12 mouse cellular contexts compared by ENCODE assay signal in the genomic region with DNA sequence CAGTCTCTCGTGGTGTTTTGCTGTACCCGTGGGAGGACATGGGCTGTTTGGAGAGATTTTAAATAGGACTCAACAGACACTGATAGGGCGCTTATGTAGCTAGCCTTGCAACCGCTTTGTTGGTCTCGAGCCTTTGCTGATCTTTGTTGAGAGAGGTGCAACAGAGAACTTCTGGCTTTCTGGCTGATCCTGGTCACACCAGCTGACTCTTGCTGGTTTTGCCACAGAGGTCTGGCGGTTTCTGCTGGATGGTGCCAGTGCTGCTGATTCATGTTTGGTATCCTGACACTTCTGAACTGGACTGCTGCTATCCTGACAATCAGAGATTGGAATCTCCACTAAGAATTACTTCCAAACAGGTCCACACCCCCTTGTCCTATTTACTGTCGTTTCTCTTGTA.
"Had no signal": no experiment of that assay in that cellular context is flagged by ENCODE, and none has a peak within 500 bp of the region (broad histone marks: within the 10 kb centered on the region; RNA-seq: fewer than 3 reads in every experiment).

No protein-coding gene starts in this region.

- H3K9ac ChIP-seq: liver, embryonic 14.5 days; lung, embryonic 14.5 days had no signal

- H3K27ac ChIP-seq: kidney, postnatal 0 days; left cerebral cortex, adult 2 months; liver, embryonic 14.5 days had no signal

- ATAC-seq: intestine, postnatal 0 days had no signal

- DNase-seq: kidney, adult 2 months; kidney, postnatal 36 days; layer of hippocampus, postnatal 36 days; midbrain, embryonic 14.5 days; thymus, postnatal 25 days had no signal

- H3K4me2 ChIP-seq: liver, embryonic 11.5 days; lung, embryonic 14.5 days; midbrain, embryonic 11.5 days had no signal

- H3K4me3 ChIP-seq: left cerebral cortex, adult 2 months had no signal
